Mouse (Mus musculus): ENCODE data around the gene Plac9a. TPM values are rescaled to one million over a fixed set of nuclear protein-coding genes. Genes with fewer than 3 reads are reported as not detected.
A peak's percentile ranks its signal among the peaks of the same experiment; 100 is the strongest.
"Not testable (repeated sequence)": the region's sequence is repeated elsewhere in the genome, so short reads cannot be mapped to it uniquely, and the experiment has no call there.

Plac9a gene
- polyA plus RNA-seq, 1 experiment from 2014 or later: not detected

DNA sequence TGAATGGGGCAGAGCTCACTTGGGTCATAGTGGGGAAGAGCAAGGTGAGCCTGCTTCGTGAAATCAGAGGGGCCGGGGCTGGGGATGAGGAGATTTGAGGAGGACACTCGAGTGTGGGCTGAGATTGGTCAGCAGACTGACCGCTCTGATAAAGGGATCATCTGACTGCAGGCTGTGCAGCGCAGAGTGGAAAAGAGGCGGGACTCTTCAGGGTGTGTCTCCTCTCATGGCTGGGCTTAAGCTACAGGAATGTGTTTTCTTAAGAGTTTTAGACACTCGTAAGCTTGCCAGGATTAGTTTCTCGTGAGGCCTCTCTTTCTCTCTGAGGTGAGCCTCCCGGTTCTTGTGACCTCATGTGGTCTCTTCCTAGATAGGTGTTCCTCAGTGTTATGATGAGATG lies 21.1 kb downstream of the Plac9a start:
- not testable (repeated sequence) for H3K4me3 ChIP-seq; H3K27me3 ChIP-seq; H3K9me3 ChIP-seq (replicated peaks); H3K27ac ChIP-seq; ATAC-seq; H3K4me2 ChIP-seq; H3K4me1 ChIP-seq; H3K9ac ChIP-seq; H3K36me3 ChIP-seq (ENCODE audit: poor library complexity, severe bottlenecking)
- no CpG with 5 or more reads among the region's 9 CpGs for WGBS

DNA sequence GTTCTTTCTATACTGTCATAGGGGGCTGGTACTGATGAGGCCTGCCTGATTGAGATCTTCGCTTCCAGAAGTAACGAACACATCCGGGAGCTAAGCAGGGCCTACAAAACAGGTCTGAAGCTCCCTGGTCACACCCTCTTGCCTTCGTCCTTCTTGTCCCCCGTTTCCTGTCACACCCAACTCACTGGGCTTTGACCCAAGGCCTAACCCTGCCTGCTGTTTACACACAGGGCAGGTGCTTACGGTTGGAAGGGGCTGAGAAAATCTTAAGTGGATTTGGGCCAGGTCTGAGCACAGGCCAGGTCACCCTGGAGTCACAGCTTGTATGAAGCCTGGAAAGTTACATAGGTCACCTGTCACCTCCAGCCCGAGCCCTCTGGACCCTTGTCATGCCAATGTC lies 26.3 kb downstream of the Plac9a start:
- not testable (repeated sequence) for H3K4me2 ChIP-seq; H3K4me1 ChIP-seq; H3K9ac ChIP-seq; H3K4me3 ChIP-seq; H3K27ac ChIP-seq; ATAC-seq; H3K36me3 ChIP-seq (ENCODE audit: poor library complexity, severe bottlenecking); H3K9me3 ChIP-seq (replicated peaks); H3K27me3 ChIP-seq
- no CpG with 5 or more reads among the region's 7 CpGs for WGBS

- Histone ChIP-seq H3K36me3 (ENCODE audit: poor library complexity, severe bottlenecking) (no peaks in the 10 kb centered on the region), H3K27ac (peak overlapping the region; percentile 7; the same call in 1 of the 2 replicates), H3K9ac (no peak overlapping the region), H3K4me1 (peaks cover 8% of the 10 kb centered on the region; the same call in 1 of the 2 replicates), H3K27me3 (no peaks in the 10 kb centered on the region), H3K4me2 (no peak overlapping the region), H3K4me3 (no peak overlapping the region), H3K9me3 (replicated peaks) (no peaks in the 10 kb centered on the region)
- no peak for ATAC-seq
- 78% methylated on average over 8 of the region's 8 CpGs for WGBS
Observed at GRCm38 (mm10) chr14:25872461-25873415, 30.2 kb downstream of the Plac9a start.

- Histone ChIP-seq H3K9me3 (replicated peaks) (no peaks in the 10 kb centered on the region), H3K4me2 (no peak overlapping the region), H3K4me3 (no peak overlapping the region), H3K9ac (no peak overlapping the region), H3K4me1 (peaks cover 8% of the 10 kb centered on the region; the same call in 1 of the 2 replicates), H3K27me3 (no peaks in the 10 kb centered on the region), H3K36me3 (ENCODE audit: poor library complexity, severe bottlenecking) (no peaks in the 10 kb centered on the region), H3K27ac (no peak overlapping the region)
- WGBS: 64% methylated on average over 9 of the region's 9 CpGs
- ATAC-seq: no peak
Observed at GRCm38 (mm10) chr14:25869135-25869878, 33.6 kb downstream of the Plac9a start.

GRCm38 (mm10) chr14:25868706-25869105 lies 34.2 kb downstream of the Plac9a start:
- Histone ChIP-seq H3K36me3 (ENCODE audit: poor library complexity, severe bottlenecking) (no peaks in the 10 kb centered on the region), H3K4me2 (no peak overlapping the region), H3K27ac (no peak overlapping the region), H3K27me3 (no peaks in the 10 kb centered on the region), H3K9me3 (replicated peaks) (no peaks in the 10 kb centered on the region), H3K4me3 (no peak overlapping the region), H3K4me1 (peaks cover 8% of the 10 kb centered on the region; the same call in 1 of the 2 replicates), H3K9ac (no peak overlapping the region)
- no peak for ATAC-seq
- 73% methylated on average over 4 of the region's 4 CpGs for WGBS

- Histone ChIP-seq H3K9me3 (replicated peaks) (no peaks in the 10 kb centered on the region), H3K27me3 (no peaks in the 10 kb centered on the region), H3K27ac (no peak overlapping the region), H3K36me3 (ENCODE audit: poor library complexity, severe bottlenecking) (no peaks in the 10 kb centered on the region), H3K4me3 (no peak overlapping the region), H3K4me1 (peaks cover 8% of the 10 kb centered on the region; the same call in 1 of the 2 replicates), H3K9ac (no peak overlapping the region), H3K4me2 (no peak overlapping the region)
- no peak for ATAC-seq
- WGBS: 64% methylated on average over 6 of the region's 6 CpGs
Observed at GRCm38 (mm10) chr14:25867834-25868233, 35.1 kb downstream of the Plac9a start.

DNA sequence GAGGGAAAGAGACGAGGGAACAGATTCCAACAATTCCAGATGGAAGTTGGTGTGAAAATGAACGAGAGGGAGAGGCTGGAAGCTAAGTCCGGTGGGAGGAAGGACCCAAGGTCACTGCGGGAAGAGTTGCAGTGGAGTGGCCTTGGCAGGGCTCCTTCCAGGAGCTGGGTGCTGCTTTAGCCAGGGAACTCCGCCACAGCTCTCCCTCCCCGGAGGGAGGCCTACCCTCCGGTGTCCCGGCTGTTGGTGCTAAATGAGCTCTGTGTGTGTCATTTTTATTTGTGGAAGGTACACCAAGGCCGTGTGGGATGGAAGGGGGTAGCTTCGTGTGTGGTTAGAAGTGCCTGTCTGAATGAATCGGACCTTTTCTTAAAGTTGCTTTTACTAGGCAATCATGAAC lies 36.1 kb downstream of the Plac9a start:
- WGBS: 89% methylated on average over 11 of the region's 11 CpGs
- Histone ChIP-seq H3K4me1 (no peaks in the 10 kb centered on the region), H3K27me3 (no peaks in the 10 kb centered on the region), H3K4me3 (no peak overlapping the region), H3K9ac (no peak overlapping the region; the same call in 1 of the 2 replicates), H3K4me2 (no peak overlapping the region), H3K27ac (no peak overlapping the region), H3K9me3 (replicated peaks) (no peaks in the 10 kb centered on the region), H3K36me3 (ENCODE audit: poor library complexity, severe bottlenecking) (no peaks in the 10 kb centered on the region)
- ATAC-seq: no peak

DNA sequence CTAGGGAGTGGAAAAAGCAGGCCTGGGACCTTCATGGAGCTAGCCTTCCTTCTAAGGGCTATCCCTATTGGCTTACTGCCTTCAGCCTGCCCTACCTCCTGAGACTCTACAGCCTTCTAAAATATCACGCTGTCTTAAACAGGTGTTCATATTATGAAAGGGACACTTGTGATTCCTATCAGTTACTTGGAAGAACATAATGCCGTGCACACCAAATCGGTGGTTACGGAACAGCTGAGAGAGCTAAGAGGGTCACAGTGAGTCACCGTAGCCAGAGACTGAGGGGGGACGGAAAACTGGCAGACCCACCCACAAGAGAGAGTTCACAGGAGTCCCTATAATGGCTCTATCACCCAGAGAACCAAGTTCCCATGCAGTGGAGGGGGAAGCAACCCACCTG lies 36.5 kb downstream of the Plac9a start:
- WGBS: 90% methylated on average over 6 of the region's 6 CpGs
- Histone ChIP-seq H3K4me1 (no peaks in the 10 kb centered on the region), H3K4me3 (no peak overlapping the region), H3K27ac (no peak overlapping the region), H3K4me2 (no peak overlapping the region), H3K9ac (no peak overlapping the region; the same call in 1 of the 2 replicates), H3K27me3 (no peaks in the 10 kb centered on the region), H3K9me3 (replicated peaks) (no peaks in the 10 kb centered on the region), H3K36me3 (ENCODE audit: poor library complexity, severe bottlenecking) (no peaks in the 10 kb centered on the region)
- ATAC-seq: no peak

DNA sequence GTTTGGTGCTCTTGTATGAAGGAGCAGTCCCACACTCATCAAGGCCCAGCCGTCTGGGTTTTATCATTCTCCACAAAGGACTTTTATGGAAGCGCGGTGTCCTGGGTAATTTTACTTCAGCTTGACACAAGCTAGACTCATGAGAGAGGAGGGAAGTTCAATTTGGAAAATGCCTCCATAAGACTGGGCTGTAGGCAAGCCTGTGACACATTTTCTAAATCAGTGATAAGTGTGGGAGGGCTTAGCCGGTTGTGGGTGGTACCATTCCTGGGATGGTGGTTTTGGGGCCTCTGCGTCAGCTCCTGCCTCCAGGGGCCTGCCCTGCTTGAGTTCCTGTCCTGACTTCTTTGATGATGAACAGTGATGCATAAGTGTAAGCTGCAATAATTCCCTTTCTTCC lies 37.6 kb downstream of the Plac9a start:
- H3K4me1 ChIP-seq: no peaks in the 10 kb centered on the region
- H3K27me3 ChIP-seq: no peaks in the 10 kb centered on the region
- 91% methylated on average over 5 of the region's 5 CpGs for WGBS
- H3K36me3 ChIP-seq (ENCODE audit: poor library complexity, severe bottlenecking): no peaks in the 10 kb centered on the region
- no peak for ATAC-seq
- H3K9me3 ChIP-seq (replicated peaks): no peaks in the 10 kb centered on the region
- H3K4me2 ChIP-seq: no peak overlapping the region
- H3K27ac ChIP-seq: no peak overlapping the region
- no peak overlapping the region for H3K9ac ChIP-seq
- H3K4me3 ChIP-seq: no peak overlapping the region

- H3K27me3 ChIP-seq: no peaks in the 10 kb centered on the region
- no peak overlapping the region for H3K9ac ChIP-seq
- 93% methylated on average over 2 of the region's 2 CpGs for WGBS
- no peaks in the 10 kb centered on the region for H3K4me1 ChIP-seq
- no peak overlapping the region for H3K27ac ChIP-seq
- H3K36me3 ChIP-seq (ENCODE audit: poor library complexity, severe bottlenecking): no peaks in the 10 kb centered on the region
- no peaks in the 10 kb centered on the region for H3K9me3 ChIP-seq (replicated peaks)
- H3K4me3 ChIP-seq: no peak overlapping the region
- no peak for ATAC-seq
- no peak overlapping the region for H3K4me2 ChIP-seq
Observed at GRCm38 (mm10) chr14:25863721-25864120, 39.2 kb downstream of the Plac9a start.

GRCm38 (mm10) chr14:25861771-25862530 lies 40.9 kb downstream of the Plac9a start:
- no peaks in the 10 kb centered on the region for H3K36me3 ChIP-seq (ENCODE audit: poor library complexity, severe bottlenecking)
- H3K4me2 ChIP-seq: no peak overlapping the region
- WGBS: 90% methylated on average over 13 of the region's 13 CpGs
- no peaks in the 10 kb centered on the region for H3K9me3 ChIP-seq (replicated peaks)
- no peaks in the 10 kb centered on the region for H3K4me1 ChIP-seq
- H3K9ac ChIP-seq: no peak overlapping the region
- H3K27ac ChIP-seq: no peak overlapping the region
- H3K27me3 ChIP-seq: no peaks in the 10 kb centered on the region
- no peak for ATAC-seq
- no peak overlapping the region for H3K4me3 ChIP-seq

DNA sequence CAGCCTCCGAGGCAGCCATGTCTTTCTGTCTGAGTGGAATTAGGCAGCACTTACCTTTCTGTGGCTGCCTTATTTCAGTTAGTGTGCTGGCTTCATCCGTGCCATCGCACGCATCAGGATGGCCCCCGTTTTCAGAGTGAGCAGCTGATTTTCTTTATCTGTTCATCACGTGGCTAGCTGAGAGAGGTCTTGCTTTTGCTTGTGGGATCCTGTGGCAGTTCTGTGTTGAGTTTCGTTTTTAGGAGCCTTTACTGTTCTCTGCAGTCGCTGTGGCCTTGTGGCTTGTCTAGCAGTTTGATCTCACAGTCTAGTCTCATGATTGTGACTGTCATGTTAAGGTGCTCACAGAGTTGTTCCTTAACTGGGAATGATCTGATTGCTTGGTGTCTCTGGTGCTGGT lies 45.0 kb downstream of the Plac9a start:
- Histone ChIP-seq H3K4me3 (no peak overlapping the region), H3K27ac (no peak overlapping the region), H3K9me3 (replicated peaks) (no peaks in the 10 kb centered on the region), H3K27me3 (no peaks in the 10 kb centered on the region), H3K36me3 (ENCODE audit: poor library complexity, severe bottlenecking) (no peaks in the 10 kb centered on the region), H3K9ac (no peak overlapping the region), H3K4me2 (no peak overlapping the region), H3K4me1 (no peaks in the 10 kb centered on the region)
- 88% methylated on average over 8 of the region's 8 CpGs for WGBS
- no peak for ATAC-seq

Measured in forebrain, embryonic 13.5 days (tissue).